Mouse (Mus musculus) spleen, adult 12 weeks (tissue): ENCODE results near the gene Eef1akmt2.

Experiments used
- DNase-seq: peaks from one replicate; pipeline ENCODE4 v3.0.0; 2022; ENCODE audit warnings: low spot score

Gene Eef1akmt2

DNA sequence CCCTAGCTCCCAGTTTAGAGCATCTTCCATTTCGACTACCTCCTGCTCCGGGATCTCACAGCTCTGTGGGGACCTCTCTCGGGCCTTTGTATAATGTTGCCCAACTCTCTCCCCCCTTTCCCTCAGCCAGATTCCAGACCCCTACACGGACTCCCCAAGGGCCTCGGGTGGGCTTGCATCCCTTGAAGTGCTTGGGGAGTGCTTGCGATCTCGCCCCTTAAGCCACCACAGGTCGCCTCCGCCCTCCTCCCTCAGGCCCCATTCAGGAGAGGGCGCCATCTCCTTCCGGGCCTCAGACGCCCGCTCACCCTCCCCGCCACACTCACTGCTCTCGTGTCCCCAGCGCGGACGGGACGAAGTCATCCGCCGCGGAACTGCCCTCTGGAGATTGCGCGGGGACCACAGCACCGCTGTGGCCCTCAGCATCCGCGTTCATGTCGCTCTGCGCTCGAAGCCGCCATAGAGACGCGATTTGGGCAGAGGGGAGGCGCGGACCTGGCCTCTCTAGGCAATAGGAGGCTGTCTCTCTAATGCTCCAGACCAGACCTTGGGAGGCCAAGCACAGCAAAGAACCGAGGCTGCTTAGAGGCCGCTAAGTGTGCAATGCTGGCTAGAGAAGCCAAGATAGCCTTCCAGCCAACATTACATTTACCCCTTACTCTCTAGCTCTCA, at the start of gene Eef1akmt2:
Gene Eef1akmt2 (minus strand): TSS at position 501 of the 672 bp plus-strand sequence.
- DNase-seq: peak; percentile 71

DNA sequence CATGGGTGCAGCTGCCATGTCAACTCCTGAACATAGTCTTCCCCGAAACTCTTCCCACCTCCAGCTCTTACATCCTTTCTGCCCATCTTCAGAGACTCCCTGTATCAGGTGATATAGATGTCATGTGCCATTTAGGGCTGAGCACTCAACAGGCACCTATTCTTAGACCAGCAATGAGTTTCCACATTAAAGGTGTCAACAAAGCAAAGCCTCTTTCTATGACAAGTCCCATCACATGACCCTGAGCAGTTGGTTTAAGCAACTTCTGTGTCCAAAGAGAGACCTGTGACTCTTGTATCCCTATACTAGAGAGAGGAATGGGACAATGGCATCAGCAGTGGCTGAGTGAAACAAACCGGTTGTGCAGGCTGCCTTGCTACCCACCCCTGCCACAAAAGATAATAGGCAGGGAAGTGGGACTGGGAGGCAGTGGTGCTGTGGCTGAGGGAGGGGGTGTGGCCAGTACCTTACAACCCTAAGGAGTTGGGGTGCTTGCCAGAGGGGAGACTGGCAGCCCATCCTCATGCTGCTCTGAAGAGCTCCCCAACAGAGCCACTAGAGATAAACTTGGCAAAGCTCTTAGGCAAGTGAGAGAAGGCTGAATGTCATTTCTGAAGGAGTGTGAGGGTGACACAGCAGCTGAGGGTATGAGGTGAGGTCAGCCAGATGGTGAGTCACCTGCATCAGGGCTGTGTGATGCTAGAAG, 48.5 kb upstream of the Eef1akmt2 start:
- DNase-seq: no peak

DNA sequence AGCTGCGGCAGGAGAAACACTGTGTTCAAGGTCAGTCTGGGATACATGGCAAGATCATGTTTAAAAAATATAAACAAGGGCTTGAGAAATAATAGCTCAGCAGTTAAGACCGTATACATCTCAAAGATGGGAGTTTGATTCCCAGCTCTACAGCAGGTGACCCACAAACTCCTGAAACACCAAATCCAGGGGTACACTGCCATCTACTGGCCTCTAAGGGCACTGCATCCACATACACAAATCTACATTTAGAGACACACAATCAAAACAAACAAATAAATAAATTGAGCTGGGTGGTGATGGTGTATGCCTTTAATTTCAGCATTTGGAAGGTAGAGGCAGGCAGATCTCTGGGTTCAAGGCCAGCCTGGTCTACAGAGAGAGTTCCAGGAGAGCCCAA, 45.8 kb upstream of the Eef1akmt2 start:
- DNase-seq: peak; percentile 34

DNA sequence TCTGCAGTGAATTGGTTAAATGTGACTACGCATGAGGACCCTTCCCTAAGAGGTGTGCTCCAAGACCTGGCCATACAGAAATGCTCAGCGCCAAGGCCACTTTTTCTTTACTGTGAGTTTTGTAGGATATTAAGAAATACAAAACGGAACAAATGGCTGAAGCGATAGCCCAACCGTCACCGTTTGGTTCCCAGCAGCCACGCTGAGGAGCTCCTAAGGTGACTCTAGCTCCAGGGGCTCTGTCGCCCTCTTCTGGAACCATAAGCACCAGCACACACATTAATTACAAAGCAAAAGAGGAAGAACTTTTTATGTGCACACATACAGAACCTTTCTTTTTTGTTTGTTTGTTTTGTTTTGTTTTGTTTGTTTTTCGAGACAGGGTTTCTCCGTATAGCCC, 44.8 kb upstream of the Eef1akmt2 start:
- no peak for DNase-seq

DNA sequence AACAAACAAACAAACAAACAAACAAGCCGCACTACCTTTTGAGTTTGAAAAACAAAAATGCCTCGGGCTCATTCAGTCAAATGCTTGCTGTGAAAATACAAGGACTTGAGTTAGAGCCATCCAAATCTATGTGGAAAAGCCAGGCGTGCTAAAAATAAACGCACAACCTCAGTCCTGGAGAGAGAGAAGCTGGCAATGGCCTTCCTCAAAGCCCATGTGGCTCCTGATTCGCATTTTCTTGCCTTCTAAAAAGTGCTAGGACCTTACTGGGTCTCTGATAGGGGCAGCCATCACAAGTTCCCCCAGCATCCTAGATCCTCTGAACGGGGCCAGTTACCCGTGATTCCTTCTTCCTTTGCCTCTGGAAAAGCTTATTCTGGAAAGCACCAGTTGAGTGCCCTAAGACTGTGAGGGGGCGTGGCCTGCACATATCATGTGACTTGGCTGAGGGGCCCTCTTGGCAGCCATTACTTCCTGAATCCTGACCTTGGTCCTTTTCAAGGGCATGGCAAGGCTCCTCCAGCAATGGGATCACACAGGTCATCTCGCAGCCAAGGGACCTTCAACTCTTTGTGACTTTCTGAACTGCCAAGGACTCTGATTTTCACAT, 43.8 kb upstream of the Eef1akmt2 start:
- no peak for DNase-seq

DNA sequence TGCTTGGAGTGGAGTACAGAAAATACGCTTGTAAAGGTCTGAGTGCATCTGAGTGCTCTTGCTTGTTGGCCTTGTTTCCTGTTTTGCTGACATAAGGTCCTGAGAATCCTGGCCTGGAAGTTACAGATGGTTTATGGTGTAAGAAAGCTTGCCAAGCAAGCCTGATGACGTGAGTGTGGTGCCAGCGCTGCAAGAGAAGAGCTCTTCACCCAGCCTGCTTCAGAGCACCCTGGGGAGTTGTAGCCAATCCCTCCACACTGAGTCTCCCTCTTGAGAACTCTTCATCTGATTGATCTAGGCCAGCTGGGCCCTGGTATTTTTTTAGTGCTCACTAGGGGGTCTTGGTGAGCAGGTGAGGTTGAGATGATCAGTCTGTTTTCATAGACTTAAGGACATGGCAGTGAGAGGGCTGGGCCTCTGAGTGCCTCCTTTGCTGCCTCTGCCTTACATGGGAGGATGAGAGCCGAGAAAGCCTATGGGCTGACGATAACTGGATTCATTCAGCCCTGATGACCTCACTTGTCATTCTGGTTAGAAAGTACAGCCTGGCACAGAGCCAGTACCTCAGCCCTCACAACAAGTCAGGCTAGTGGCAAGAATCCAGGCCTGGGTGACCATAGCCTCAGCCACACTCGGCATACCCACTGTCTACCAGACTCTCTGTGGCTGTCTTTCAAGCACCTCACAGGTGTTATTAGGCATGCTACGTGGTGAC, 42.5 kb upstream of the Eef1akmt2 start:
- no peak for DNase-seq

DNA sequence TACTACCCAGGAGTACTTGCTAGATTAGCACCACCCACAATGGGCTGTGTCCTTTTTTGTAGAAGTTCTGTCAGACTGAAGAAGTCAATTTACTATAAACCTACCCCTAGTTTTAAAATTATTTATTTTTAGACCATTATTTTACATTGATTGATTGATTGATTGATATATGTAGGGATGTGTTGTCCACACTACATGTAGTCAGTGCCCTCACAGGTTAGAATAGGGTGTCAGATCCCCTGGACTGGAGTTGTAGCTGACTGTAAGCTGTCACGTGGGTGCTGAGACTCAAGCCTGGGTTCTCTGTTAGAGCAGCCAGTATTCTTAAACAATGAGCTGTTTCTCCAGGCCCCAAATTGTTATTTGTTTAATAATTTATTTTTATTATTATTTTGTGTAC, 40.9 kb upstream of the Eef1akmt2 start:
- DNase-seq: no peak

DNA sequence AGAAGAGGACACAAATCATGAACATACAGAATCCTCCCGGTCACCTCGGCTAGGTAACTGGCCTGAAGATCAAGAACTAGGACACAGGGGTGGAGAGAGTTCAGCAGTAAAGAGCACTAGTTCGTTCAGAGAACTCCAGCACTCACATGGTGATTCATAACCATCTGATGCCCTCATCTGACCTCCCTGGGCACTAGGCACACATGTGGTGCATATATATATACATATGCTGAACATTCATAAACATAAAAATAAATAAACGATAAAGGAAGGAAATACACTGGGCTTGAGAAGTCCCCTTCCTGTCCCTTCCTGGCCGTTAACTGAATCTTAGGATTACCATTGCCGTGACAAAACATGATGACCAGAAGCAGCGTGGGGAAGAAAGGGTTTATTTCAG, 40.3 kb upstream of the Eef1akmt2 start:
- no peak for DNase-seq

DNA sequence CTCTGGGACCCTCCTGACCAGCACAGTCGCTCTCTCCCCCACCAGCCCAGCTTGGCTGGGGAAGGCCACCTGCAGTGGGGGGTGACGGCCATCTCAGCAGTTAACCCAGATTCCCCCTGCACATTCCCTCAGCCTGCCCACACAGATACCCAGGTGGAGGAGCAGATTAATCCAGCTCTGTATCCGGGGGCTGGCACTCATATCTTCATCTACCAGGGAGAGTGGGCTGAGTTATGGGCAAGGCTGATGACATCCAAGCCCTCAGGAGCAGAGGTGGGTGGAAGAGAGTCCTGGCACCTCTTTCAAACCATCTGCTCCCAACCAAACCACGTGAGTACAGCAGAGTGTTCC, 39.8 kb upstream of the Eef1akmt2 start:
- no peak for DNase-seq

DNA sequence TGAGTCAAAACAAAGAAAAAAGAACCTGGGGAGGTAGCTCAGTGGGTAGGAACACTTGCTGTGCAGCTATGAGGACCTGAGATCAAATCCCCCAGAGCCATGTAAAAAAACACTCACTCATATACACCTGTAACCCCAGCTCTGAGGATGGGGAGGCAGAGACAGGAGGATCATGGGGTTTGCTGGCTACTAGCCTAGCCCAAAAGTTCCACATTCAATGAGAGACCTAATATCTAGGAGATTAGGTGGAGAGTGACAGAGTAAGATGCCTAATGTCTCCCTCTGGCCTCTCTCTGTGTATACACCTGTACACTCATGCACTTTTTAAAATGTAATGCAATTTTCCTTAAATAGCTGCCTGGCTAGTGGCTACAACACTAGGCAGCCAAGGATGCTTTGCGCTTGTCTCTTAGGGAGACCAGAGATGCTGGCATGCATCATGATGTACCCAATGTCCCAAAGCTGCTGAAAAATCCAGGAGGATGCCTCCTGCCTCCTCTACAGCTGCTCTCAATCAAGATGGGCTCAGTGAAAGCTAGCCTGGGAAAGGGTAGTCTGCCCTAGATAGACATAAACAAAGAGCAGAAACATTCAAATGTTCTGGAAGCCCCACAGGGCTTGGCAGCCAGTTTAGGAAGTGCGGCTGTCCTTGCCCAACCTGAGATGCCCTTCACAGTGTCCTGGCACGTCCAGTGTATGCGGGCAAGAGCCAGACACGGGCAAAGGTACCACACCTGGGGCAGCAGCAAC, 39.3 kb upstream of the Eef1akmt2 start:
- no peak for DNase-seq

DNA sequence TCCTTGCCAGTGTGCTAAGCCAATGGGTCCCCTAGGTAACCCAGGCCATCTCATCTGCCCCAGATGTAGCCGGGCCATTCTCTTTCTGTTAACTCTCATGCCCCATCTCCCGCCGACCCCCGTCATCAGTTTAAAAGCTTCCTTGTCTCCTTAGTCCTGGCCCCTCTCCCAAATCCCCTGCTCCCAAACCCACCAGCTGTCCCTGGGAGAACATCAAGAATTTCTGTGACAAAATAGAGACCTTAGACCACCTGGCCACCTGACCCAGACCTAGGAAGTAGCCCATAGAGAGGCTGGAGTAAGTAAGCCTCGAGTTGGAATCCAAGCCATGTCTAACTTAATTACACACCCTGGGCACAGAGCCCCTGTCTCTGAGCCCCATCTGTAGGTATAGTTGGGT, 37.7 kb upstream of the Eef1akmt2 start:
- no peak for DNase-seq

DNA sequence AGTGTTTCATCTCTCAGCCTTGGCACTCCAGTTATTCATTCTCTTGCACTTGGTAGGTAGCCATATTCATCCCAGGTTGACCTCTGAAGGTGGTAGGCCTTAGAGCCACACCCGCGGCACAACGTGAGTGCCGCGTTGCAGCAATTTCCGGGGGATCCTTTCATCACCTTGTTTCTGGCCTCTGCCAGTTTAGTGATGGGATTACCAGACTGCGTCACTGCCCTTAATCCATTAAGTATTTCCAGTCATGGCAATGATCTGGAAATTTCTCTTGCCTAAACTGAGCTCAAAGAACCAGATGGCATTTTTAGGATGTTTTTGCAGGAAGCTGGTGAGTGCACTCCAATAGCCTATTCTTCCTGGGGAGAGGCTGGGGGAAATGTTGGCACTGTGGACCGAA, 37.2 kb upstream of the Eef1akmt2 start:
- no peak for DNase-seq

DNA sequence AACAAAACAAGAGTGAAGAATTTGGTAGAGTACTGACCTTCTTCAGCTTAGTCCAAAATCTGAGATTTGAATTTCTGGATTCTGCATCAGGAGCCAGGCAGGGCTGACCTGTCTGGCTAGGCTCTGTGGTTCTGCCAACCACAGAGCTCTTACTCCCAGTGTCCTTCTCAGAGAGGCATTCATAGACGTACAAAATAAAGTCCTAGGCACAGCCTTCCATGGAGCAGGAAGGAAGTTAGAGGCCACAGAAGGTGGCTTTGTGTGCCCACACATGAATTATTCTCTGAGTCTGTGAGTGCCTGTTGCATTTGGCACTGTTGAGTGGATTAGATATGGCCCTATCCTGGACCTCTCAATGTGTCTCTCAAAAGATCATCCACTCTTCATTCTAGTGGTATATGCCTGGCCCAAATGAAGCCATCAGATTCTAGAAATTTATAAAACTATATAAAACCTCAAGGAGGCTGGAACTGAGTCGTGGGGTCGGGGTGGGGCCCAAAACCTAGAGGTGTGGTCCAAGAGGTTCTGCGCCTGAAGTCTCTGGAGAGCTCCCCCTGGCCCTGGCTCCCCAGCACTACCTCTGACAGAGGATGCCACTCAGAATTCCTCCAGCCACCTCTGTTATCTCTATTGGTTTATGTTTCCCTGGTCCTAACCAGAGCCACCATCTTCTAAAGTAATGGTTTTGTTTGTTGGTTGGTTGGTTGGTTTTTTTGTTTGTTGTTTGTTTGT, 36.2 kb upstream of the Eef1akmt2 start:
- no peak for DNase-seq

DNA sequence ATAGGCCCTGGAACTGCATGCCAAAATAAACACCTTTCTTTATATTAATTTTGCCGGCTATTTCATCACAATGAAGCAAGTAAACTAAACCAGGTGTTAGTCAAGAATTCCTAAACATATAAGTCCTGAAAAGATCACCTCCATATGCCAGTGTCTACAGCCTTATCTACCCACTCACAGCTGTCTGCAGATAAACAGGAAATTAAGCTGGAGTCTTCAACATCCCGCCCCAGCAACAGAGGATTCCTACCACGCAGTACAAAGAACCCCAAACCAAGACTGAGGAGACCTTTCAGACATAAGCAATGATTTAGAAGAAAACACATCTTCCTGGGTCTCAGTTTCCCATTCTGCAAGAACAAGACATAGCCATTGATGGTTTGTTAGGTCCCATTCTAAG, 35.6 kb upstream of the Eef1akmt2 start:
- DNase-seq: no peak

DNA sequence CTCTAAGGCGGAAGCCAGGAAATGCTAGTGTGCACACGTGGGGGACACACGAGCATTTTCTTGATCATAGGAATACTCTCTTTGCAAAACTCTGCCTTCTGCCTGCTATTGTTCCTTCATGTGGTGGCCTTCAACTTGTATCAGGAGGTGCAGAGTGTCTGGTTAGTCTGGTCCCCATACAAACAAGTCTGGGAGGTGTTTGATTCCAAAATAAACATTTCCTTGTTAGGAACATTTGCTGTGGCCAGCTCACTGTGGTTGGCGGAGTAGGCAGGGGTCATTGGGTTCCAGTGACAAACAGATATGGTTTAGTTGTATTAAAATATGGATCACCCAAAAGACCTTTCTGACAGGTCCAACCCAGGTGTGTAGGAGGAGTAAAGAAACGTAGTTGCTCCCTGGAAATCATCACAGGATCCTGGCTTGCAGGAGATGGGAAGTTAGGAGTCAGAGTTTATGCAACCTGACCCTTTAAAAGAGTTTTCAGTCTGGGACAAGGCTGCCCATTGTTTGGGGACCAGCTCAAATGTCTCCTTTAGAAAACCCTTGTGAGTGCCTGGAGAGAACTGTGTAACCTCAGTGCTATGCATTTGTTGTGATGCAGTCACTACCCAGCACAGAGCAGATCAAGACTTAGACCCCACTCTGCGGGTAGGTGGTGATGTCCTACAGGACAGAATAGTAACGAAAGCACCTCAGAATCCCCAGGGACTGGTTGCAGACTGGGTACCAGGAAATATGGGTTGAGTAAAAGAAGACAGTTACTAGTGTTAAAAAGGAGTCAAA, 34.7 kb upstream of the Eef1akmt2 start:
- DNase-seq: no peak

DNA sequence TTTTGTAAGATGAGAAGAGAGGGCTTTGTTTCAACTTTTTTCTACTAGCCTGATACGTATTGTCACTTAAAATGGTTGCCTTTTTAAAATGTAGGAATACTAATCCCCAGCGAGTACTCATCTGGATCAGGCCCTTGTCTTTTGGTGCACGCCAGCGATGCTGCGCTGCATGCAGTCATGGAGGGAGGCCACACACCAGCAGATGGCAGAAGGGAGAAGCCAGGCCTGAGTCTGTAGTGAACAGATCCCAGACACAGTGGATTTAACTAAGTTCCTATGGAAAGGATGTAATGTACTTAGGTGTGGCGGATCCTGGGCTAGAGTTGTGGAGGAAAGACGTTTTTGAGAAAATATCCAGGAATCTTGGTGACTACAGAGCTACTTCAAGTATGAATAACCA, 31.6 kb upstream of the Eef1akmt2 start:
- DNase-seq: no peak

DNA sequence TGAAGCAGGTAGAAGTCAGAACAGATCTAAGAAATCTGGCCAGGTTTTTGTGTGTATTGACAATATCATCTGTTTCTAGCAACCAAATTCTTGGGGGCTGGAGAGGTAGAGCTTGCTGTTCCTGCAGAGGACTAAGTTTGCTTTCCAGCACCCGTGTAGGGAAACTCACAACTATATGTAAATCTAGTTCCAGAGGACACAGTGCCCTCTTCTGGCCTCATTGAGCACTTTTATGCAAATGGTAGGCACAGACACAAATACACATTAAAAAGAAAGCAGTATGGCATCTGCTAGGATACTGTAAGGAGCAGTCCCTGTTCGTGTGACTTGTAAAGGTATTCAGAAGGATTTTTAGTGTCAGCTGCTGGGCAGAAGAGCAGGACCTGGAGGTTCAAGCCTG, 29.9 kb upstream of the Eef1akmt2 start:
- no peak for DNase-seq

DNA sequence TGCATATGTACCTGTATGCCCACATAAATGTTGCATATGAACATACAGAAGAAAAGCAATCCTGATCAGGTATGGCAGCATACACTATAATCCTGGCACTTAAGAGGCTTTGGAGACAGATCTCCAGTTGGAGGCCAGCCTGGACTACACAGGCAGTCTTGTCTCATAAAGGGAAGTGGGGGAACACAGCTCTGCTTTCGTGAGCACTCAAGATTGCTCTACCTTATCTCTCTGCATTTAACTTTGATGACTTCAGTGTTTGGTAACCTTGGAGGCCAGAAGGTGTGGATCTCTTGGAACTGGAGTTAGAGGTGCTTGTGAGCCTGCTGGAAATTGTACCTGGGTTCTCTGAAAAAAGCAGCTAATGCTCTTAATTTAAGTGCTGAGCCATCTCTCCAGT, 27.8 kb upstream of the Eef1akmt2 start:
- no peak for DNase-seq

DNA sequence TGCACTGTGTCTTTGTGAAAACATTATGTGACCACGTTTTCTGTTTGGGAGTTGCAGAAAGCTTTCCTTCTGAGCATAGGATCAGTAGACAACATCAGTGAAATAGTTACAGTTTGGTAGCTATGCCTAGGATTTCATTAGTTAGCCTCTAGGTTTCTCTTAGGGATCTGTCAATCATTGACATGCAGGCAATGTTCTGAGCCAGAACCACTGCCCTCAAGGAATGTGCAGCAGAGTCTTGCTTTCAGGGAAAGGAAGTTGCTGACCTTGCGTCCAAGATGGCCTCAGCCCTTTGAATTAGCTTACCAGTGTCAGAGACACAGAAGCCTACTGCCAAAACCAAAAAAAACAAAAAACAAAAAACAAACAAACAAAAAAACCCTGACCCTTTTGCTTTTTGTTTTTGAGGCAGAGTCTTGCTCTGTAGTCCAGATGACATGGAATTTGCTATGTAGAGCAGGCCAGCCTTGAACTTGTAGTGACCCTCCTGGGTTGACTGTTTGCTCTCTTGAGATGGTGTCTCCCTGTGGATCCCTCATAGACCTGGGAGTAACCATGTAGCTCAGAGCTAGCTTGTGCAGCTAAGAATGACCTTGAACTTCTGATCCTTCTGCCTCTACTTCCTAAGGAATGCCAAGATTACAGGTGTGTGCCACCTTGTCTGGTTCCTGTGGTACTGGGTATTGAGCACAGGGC, 23.1 kb upstream of the Eef1akmt2 start:
- no peak for DNase-seq

DNA sequence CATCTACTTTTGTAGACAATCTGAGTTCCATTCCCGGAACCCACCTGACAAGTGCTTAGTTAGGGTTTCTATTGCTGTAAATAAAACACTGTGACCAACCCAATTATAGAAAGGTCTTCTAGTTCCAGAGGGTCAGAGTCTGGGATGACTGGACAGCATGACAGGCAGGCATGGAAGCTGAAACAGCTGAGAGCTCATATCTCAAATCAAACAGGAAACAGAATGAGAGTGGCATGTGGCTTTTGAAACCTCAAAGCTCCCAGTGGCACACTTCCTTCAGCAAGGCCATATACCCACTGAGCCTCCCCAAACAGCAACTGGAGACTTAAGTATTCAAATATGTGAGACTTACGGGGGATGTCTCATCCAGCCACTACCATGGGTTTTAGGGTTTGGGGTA, 20.6 kb upstream of the Eef1akmt2 start:
- DNase-seq: no peak
